Mouse (Mus musculus) hindbrain, embryonic 13.5 days (tissue): ENCODE measurements around the gene Lamb2. TPM values are rescaled to one million over a fixed set of nuclear protein-coding genes. Genes with fewer than 3 reads are reported as not detected.

Experiments
- ATAC-seq: fragments of 200-750 bp; cut with Nextera tagmentation; 2 replicates; pipeline ENCODE4 v1.8.0; 2017; ENCODE audit warnings: moderate TSS enrichment; ENCODE audit not compliant: low FRiP score
- H3K27ac ChIP-seq: fragments of 300-500 bp; sonication (generic); 2 replicates; pipeline ENCODE4 v1.5.1; 2015; ENCODE audit warnings: inconsistent platforms, mild to moderate bottlenecking, moderate library complexity
- H3K27me3 ChIP-seq: fragments of 300-500 bp; sonication (generic); 2 replicates; pipeline ENCODE4 v1.6.1; 2015; ENCODE audit warnings: mild to moderate bottlenecking, inconsistent platforms
- H3K36me3 ChIP-seq: fragments of 300-500 bp; sonication (generic); 2 replicates; pipeline ENCODE4 v1.6.1; 2015; ENCODE audit warnings: mild to moderate bottlenecking, inconsistent platforms
- H3K4me1 ChIP-seq: fragments of 300-500 bp; sonication (generic); replicated peaks from 2 replicates; pipeline ENCODE4 v1.6.1; 2015; ENCODE audit warnings: inconsistent platforms
- H3K4me2 ChIP-seq: fragments of 300-500 bp; sonication (generic); 2 replicates; pipeline ENCODE4 v1.6.1; 2015; ENCODE audit warnings: inconsistent platforms, mild to moderate bottlenecking, moderate library complexity
- H3K4me3 ChIP-seq: fragments of 300-500 bp; sonication (generic); 2 replicates; pipeline ENCODE4 v1.5.1; 2015; ENCODE audit warnings: mild to moderate bottlenecking, inconsistent platforms
- H3K9ac ChIP-seq: fragments of 300-500 bp; sonication (generic); 2 replicates; pipeline ENCODE4 v1.6.1; 2015; ENCODE audit warnings: mild to moderate bottlenecking, inconsistent platforms
- H3K9me3 ChIP-seq: fragments of 300-500 bp; sonication (generic); 2 replicates; pipeline ENCODE4 v1.6.1; 2016; ENCODE audit warnings: inconsistent platforms
- WGBS: fragments of 180-500 bp; shearing (Covaris S2); methylation state at CpG from one replicate; pipeline ENCODE4 v1.1.7; 2015; 5-methylcytosine and 5-hydroxymethylcytosine counted together
- polyA plus RNA-seq: library from polyadenylated mRNA; unstranded; fragments of >200 nt; fragmentation: Nextera tagmentation; extraction: Ambion mirVana; gene quantifications from 2 replicates; pipeline ENCODE4 v1.2.1, GENCODE M21; 2015

Gene Lamb2
- polyA plus RNA-seq, 1 experiment from 2014 or later, result 21.6 TPM

GRCm38 (mm10) chr9:108499943-108500342 is 20.4 kb downstream of the Lamb2 start:
- no peaks in the 10 kb centered on the region for H3K4me1 ChIP-seq
- H3K4me3 ChIP-seq, result no peak overlapping the region
- no peaks in the 10 kb centered on the region for H3K9me3 ChIP-seq
- 96% methylated on average over 15 of the region's 15 CpGs for WGBS
- no peak for ATAC-seq
- H3K9ac ChIP-seq, result no peak overlapping the region
- no peaks in the 10 kb centered on the region for H3K27me3 ChIP-seq
- H3K4me2 ChIP-seq, result no peak overlapping the region
- H3K36me3 ChIP-seq, result peaks cover 88% of the 10 kb centered on the region
- no peak overlapping the region for H3K27ac ChIP-seq

GRCm38 (mm10) chr9:108506901-108507300 is 27.4 kb downstream of the Lamb2 start:
- H3K4me3 ChIP-seq, result peak overlapping the region; percentile 71

GRCm38 (mm10) chr9:108507619-108508434 is 28.3 kb downstream of the Lamb2 start, which contains the start of gene Qars:
TSS of gene Qars (plus strand) at chr9:108507706.
- H3K4me3 ChIP-seq, result peak within 1 kb of the TSS; percentile 71
- no peaks in the 10 kb centered on the region for H3K9me3 ChIP-seq
- H3K4me2 ChIP-seq, result peak within 1 kb of the TSS; percentile 90
- peak; percentile 95 for ATAC-seq
- peak within 1 kb of the TSS; percentile 79 for H3K27ac ChIP-seq
- peaks cover 41% of the 10 kb centered on the region for H3K36me3 ChIP-seq
- peak within 1 kb of the TSS; percentile 79 for H3K9ac ChIP-seq
- WGBS, result under 1% methylated on average over 37 of the region's 37 CpGs
- peaks cover 19% of the 10 kb centered on the region for H3K4me1 ChIP-seq
- H3K27me3 ChIP-seq, result no peaks in the 10 kb centered on the region

More at GRCm38 (mm10) chr9:108506901-108507300, 27.4 kb downstream of the Lamb2 start:
- peak overlapping the region; percentile 90 for H3K4me2 ChIP-seq
- H3K27ac ChIP-seq, result peak overlapping the region; percentile 79
- no peak overlapping the region for H3K9ac ChIP-seq
- no peak for ATAC-seq
- no peaks in the 10 kb centered on the region for H3K9me3 ChIP-seq
- peaks cover 19% of the 10 kb centered on the region for H3K4me1 ChIP-seq
- no peaks in the 10 kb centered on the region for H3K27me3 ChIP-seq
- peaks cover 41% of the 10 kb centered on the region for H3K36me3 ChIP-seq
- WGBS, result 92% methylated on average over 7 of the region's 7 CpGs

- WGBS, result 88% methylated on average over 7 of the region's 7 CpGs
- peaks cover 19% of the 10 kb centered on the region for H3K4me1 ChIP-seq
- ATAC-seq, result no peak
- H3K4me2 ChIP-seq, result peak overlapping the region; percentile 90
- no peak overlapping the region for H3K27ac ChIP-seq
- peak overlapping the region; percentile 71 for H3K4me3 ChIP-seq
- peak overlapping the region; percentile 79 for H3K9ac ChIP-seq
- H3K36me3 ChIP-seq, result peaks cover 41% of the 10 kb centered on the region
- H3K9me3 ChIP-seq, result no peaks in the 10 kb centered on the region
- H3K27me3 ChIP-seq, result no peaks in the 10 kb centered on the region
Measured at GRCm38 (mm10) chr9:108508776-108509175, 29.2 kb downstream of the Lamb2 start.

- Histone ChIP-seq H3K36me3 (peaks cover 43% of the 10 kb centered on the region), H3K4me3 (peak within 1 kb of the TSS; percentile 89), H3K9ac (peak within 1 kb of the TSS; percentile 93), H3K9me3 (no peaks in the 10 kb centered on the region), H3K4me1 (peaks cover 31% of the 10 kb centered on the region), H3K27ac (peak within 1 kb of the TSS; percentile 99), H3K27me3 (no peaks in the 10 kb centered on the region), H3K4me2 (peak within 1 kb of the TSS; percentile 78)
- WGBS, result 2% methylated on average over 55 of the region's 55 CpGs
- ATAC-seq, result peak; percentile 97
Measured at GRCm38 (mm10) chr9:108516380-108517251, 37.1 kb downstream of the Lamb2 start, which contains the start of gene Qrich1. TSS of gene Qrich1 (plus strand) at chr9:108516806.

- Histone ChIP-seq H3K4me2 (peak overlapping the region; percentile 78), H3K9ac (peak overlapping the region; percentile 93), H3K4me3 (peak overlapping the region; percentile 89), H3K4me1 (peaks cover 37% of the 10 kb centered on the region), H3K36me3 (peaks cover 35% of the 10 kb centered on the region), H3K27me3 (no peaks in the 10 kb centered on the region), H3K27ac (peak overlapping the region; percentile 99), H3K9me3 (no peaks in the 10 kb centered on the region)
- under 1% methylated on average over 85 of the region's 95 CpGs for WGBS
- peak; percentile 85 for ATAC-seq
Measured at GRCm38 (mm10) chr9:108517253-108517930, 37.9 kb downstream of the Lamb2 start.

GRCm38 (mm10) chr9:108517931-108518332 is 38.4 kb downstream of the Lamb2 start:
- H3K4me2 ChIP-seq, result peak overlapping the region; percentile 77
- WGBS, result 1% methylated on average over 13 of the region's 13 CpGs
- H3K9me3 ChIP-seq, result no peaks in the 10 kb centered on the region
- H3K27me3 ChIP-seq, result no peaks in the 10 kb centered on the region
- H3K9ac ChIP-seq, result peak overlapping the region; percentile 93
- H3K27ac ChIP-seq, result peak overlapping the region; percentile 99
- H3K36me3 ChIP-seq, result peaks cover 30% of the 10 kb centered on the region
- peak overlapping the region; percentile 89 for H3K4me3 ChIP-seq
- peak; percentile 29 for ATAC-seq
- peaks cover 37% of the 10 kb centered on the region for H3K4me1 ChIP-seq

GRCm38 (mm10) chr9:108521604-108522003 is 42.1 kb downstream of the Lamb2 start:
- Histone ChIP-seq H3K4me3 (no peak overlapping the region), H3K4me2 (no peak overlapping the region), H3K36me3 (peaks cover 6% of the 10 kb centered on the region; the same call in 1 of the 2 replicates), H3K9me3 (no peaks in the 10 kb centered on the region), H3K27me3 (no peaks in the 10 kb centered on the region), H3K27ac (no peak overlapping the region), H3K9ac (no peak overlapping the region), H3K4me1 (peaks cover 28% of the 10 kb centered on the region)
- no peak for ATAC-seq
- 96% methylated on average over 2 of the region's 2 CpGs for whole genome bisulfite sequencing

GRCm38 (mm10) chr9:108523341-108523740 is 43.8 kb downstream of the Lamb2 start:
- Histone ChIP-seq H3K9ac (no peak overlapping the region), H3K36me3 (peaks cover 8% of the 10 kb centered on the region), H3K4me2 (no peak overlapping the region), H3K27ac (no peak overlapping the region), H3K4me3 (no peak overlapping the region), H3K4me1 (peaks cover 28% of the 10 kb centered on the region), H3K27me3 (no peaks in the 10 kb centered on the region), H3K9me3 (no peaks in the 10 kb centered on the region)
- ATAC-seq, result no peak
- WGBS, result 95% methylated on average over 4 of the region's 4 CpGs

- no peak overlapping the region for H3K4me2 ChIP-seq
- no peak overlapping the region for H3K9ac ChIP-seq
- 88% methylated on average over 3 of the region's 3 CpGs for WGBS
- H3K27ac ChIP-seq, result no peak overlapping the region
- H3K9me3 ChIP-seq, result no peaks in the 10 kb centered on the region
- no peaks in the 10 kb centered on the region for H3K27me3 ChIP-seq
- peaks cover 11% of the 10 kb centered on the region for H3K4me1 ChIP-seq
- peaks cover 28% of the 10 kb centered on the region for H3K36me3 ChIP-seq
- ATAC-seq, result no peak
- H3K4me3 ChIP-seq, result no peak overlapping the region
Measured at GRCm38 (mm10) chr9:108525400-108525799, 45.9 kb downstream of the Lamb2 start.

GRCm38 (mm10) chr9:108530954-108531353 is 51.4 kb downstream of the Lamb2 start:
- Histone ChIP-seq H3K27me3 (no peaks in the 10 kb centered on the region), H3K9ac (no peak overlapping the region), H3K4me2 (no peak overlapping the region), H3K4me1 (no peaks in the 10 kb centered on the region), H3K4me3 (no peak overlapping the region), H3K9me3 (no peaks in the 10 kb centered on the region), H3K36me3 (peaks cover 75% of the 10 kb centered on the region), H3K27ac (no peak overlapping the region)
- no peak for ATAC-seq
- WGBS, result 94% methylated on average over 1 of the region's 1 CpGs

GRCm38 (mm10) chr9:108531496-108531895 is 52.0 kb downstream of the Lamb2 start:
- Histone ChIP-seq H3K4me2 (no peak overlapping the region), H3K9ac (no peak overlapping the region), H3K27ac (no peak overlapping the region), H3K4me1 (no peaks in the 10 kb centered on the region), H3K9me3 (no peaks in the 10 kb centered on the region), H3K36me3 (peaks cover 81% of the 10 kb centered on the region), H3K4me3 (no peak overlapping the region), H3K27me3 (no peaks in the 10 kb centered on the region)
- ATAC-seq, result no peak
- WGBS, result 86% methylated on average over 1 of the region's 1 CpGs
